Mouse (Mus musculus) forebrain, embryonic 15.5 days (tissue): ENCODE data around the gene Nans. TPM values are rescaled to one million over a fixed set of nuclear protein-coding genes. Genes with fewer than 3 reads are reported as not detected.

Experiments used
- ATAC-seq: fragments of 200-750 bp; cut with Nextera tagmentation; replicated peaks from 2 replicates; pipeline ENCODE4 v1.8.0; 2017; ENCODE audit warnings: mild to moderate bottlenecking, moderate TSS enrichment, moderate library complexity
- H3K27ac ChIP-seq: fragments of 300-500 bp; sonication (generic); replicated peaks from 2 replicates; pipeline ENCODE4 v1.5.1; 2015; ENCODE audit warnings: mild to moderate bottlenecking, inconsistent platforms
- H3K27me3 ChIP-seq: fragments of 300-500 bp; sonication (generic); 2 replicates; pipeline ENCODE4 v1.6.1; 2015; ENCODE audit warnings: inconsistent platforms
- H3K36me3 ChIP-seq: fragments of 300-500 bp; sonication (generic); 2 replicates; pipeline ENCODE4 v1.6.1; 2015; ENCODE audit warnings: mild to moderate bottlenecking, inconsistent platforms
- H3K4me1 ChIP-seq: fragments of 300-500 bp; sonication (generic); 2 replicates; pipeline ENCODE4 v1.6.1; 2015; ENCODE audit warnings: inconsistent platforms
- H3K4me2 ChIP-seq: fragments of 300-500 bp; sonication (generic); replicated peaks from 2 replicates; pipeline ENCODE4 v1.6.1; 2015; ENCODE audit warnings: mild to moderate bottlenecking, inconsistent platforms
- H3K4me3 ChIP-seq: fragments of 300-500 bp; sonication (generic); 2 replicates; pipeline ENCODE4 v1.5.1; 2015; ENCODE audit warnings: mild to moderate bottlenecking, inconsistent platforms
- H3K9ac ChIP-seq: fragments of 300-500 bp; sonication (generic); replicated peaks from 2 replicates; pipeline ENCODE4 v1.6.1; 2015; ENCODE audit warnings: mild to moderate bottlenecking, inconsistent platforms
- H3K9me3 ChIP-seq: fragments of 300-500 bp; sonication (generic); 2 replicates; pipeline ENCODE4 v1.6.1; 2016; ENCODE audit warnings: inconsistent platforms
- WGBS: fragments of 180-500 bp; shearing (Covaris S2); methylation state at CpG from one replicate; pipeline ENCODE4 v1.1.7; 2015; ENCODE audit warnings: mixed read lengths; 5-methylcytosine and 5-hydroxymethylcytosine counted together
- polyA plus RNA-seq: library from polyadenylated mRNA; unstranded; fragments of >200 nt; fragmentation: Nextera tagmentation; extraction: Ambion mirVana; gene quantifications from 2 replicates; pipeline ENCODE4 v1.2.1, GENCODE M21; 2015

Nans gene
- polyA plus RNA-seq, 1 experiment from 2014 or later = 78.5 TPM

- no peak overlapping the region for H3K9ac ChIP-seq
- no peak overlapping the region for H3K27ac ChIP-seq
- no peaks in the 10 kb centered on the region for H3K9me3 ChIP-seq
- no peaks in the 10 kb centered on the region for H3K27me3 ChIP-seq
- WGBS = 84% methylated on average over 10 of the region's 10 CpGs
- no peaks in the 10 kb centered on the region for H3K4me1 ChIP-seq
- no peak overlapping the region for H3K4me3 ChIP-seq
- H3K4me2 ChIP-seq = no peak overlapping the region
- no peak for ATAC-seq
- H3K36me3 ChIP-seq = no peaks in the 10 kb centered on the region
Measured at GRCm38 (mm10) chr4:46521457-46521856, 32.4 kb downstream of the Nans start.

GRCm38 (mm10) chr4:46523324-46523723 is 34.3 kb downstream of the Nans start:
- no peak overlapping the region for H3K9ac ChIP-seq
- H3K4me3 ChIP-seq = no peak overlapping the region
- no peak for ATAC-seq
- H3K36me3 ChIP-seq = no peaks in the 10 kb centered on the region
- H3K27me3 ChIP-seq = no peaks in the 10 kb centered on the region
- no peaks in the 10 kb centered on the region for H3K9me3 ChIP-seq
- 0 out of 2 replicates have a peak, but pooled peaks cover 4% of the 10 kb centered on the region for H3K4me1 ChIP-seq
- no peak overlapping the region for H3K27ac ChIP-seq
- WGBS = 86% methylated on average over 4 of the region's 4 CpGs
- H3K4me2 ChIP-seq = no peak overlapping the region

GRCm38 (mm10) chr4:46526226-46526625 is 37.2 kb downstream of the Nans start:
- H3K9ac ChIP-seq = no peak overlapping the region
- ATAC-seq = no peak
- no peak overlapping the region for H3K4me2 ChIP-seq
- no peaks in the 10 kb centered on the region for H3K9me3 ChIP-seq
- 88% methylated on average over 3 of the region's 3 CpGs for WGBS
- no peak overlapping the region for H3K4me3 ChIP-seq
- H3K27ac ChIP-seq = no peak overlapping the region
- 0 out of 2 replicates have a peak, but pooled peaks cover 4% of the 10 kb centered on the region for H3K4me1 ChIP-seq
- no peaks in the 10 kb centered on the region for H3K36me3 ChIP-seq
- no peaks in the 10 kb centered on the region for H3K27me3 ChIP-seq

GRCm38 (mm10) chr4:46526798-46527557 is 37.9 kb downstream of the Nans start:
- 36% methylated on average over 17 of the region's 17 CpGs for WGBS
- no peak overlapping the region; the same call in 1 of the 2 replicates for H3K9ac ChIP-seq
- peak overlapping the region; percentile 22 for H3K4me3 ChIP-seq

GRCm38 (mm10) chr4:46527558-46527926 is 38.5 kb downstream of the Nans start:
- H3K9ac ChIP-seq = no peak overlapping the region; the same call in 1 of the 2 replicates
- peak overlapping the region; percentile 34 for H3K4me2 ChIP-seq
- peak; percentile 66 for ATAC-seq
- H3K36me3 ChIP-seq = no peaks in the 10 kb centered on the region
- H3K27me3 ChIP-seq = 0 out of 2 replicates have a peak, but pooled peaks cover 6% of the 10 kb centered on the region
- 0 out of 2 replicates have a peak, but pooled peaks cover 4% of the 10 kb centered on the region for H3K4me1 ChIP-seq
- no peaks in the 10 kb centered on the region for H3K9me3 ChIP-seq
- H3K27ac ChIP-seq = no peak overlapping the region
- peak overlapping the region; percentile 22 for H3K4me3 ChIP-seq
- 6% methylated on average over 7 of the region's 7 CpGs for WGBS

More at GRCm38 (mm10) chr4:46526798-46527557, 37.9 kb downstream of the Nans start:
- Histone ChIP-seq H3K27me3 (0 out of 2 replicates have a peak, but pooled peaks cover 4% of the 10 kb centered on the region), H3K9me3 (no peaks in the 10 kb centered on the region), H3K36me3 (no peaks in the 10 kb centered on the region), H3K27ac (no peak overlapping the region), H3K4me2 (peak overlapping the region; percentile 34), H3K4me1 (0 out of 2 replicates have a peak, but pooled peaks cover 4% of the 10 kb centered on the region)
- ATAC-seq = peak; percentile 51; the same call in 1 of the 2 replicates

- WGBS = 59% methylated on average over 7 of the region's 7 CpGs
- peaks cover 6% of the 10 kb centered on the region; the same call in 1 of the 2 replicates for H3K4me1 ChIP-seq
- H3K36me3 ChIP-seq = no peaks in the 10 kb centered on the region
- H3K4me3 ChIP-seq = no peak overlapping the region
- peaks cover 26% of the 10 kb centered on the region for H3K27me3 ChIP-seq
- no peak for ATAC-seq
- no peaks in the 10 kb centered on the region for H3K9me3 ChIP-seq
- H3K9ac ChIP-seq = no peak overlapping the region
- H3K27ac ChIP-seq = no peak overlapping the region
- H3K4me2 ChIP-seq = no peak overlapping the region
Measured at GRCm38 (mm10) chr4:46529722-46530121, 40.7 kb downstream of the Nans start.

- peaks cover 49% of the 10 kb centered on the region for H3K27me3 ChIP-seq
- no peak overlapping the region for H3K27ac ChIP-seq
- 84% methylated on average over 2 of the region's 2 CpGs for WGBS
- H3K4me1 ChIP-seq = peaks cover 9% of the 10 kb centered on the region
- H3K4me3 ChIP-seq = no peak overlapping the region
- H3K36me3 ChIP-seq = no peaks in the 10 kb centered on the region
- H3K9ac ChIP-seq = no peak overlapping the region
- no peak for ATAC-seq
- no peak overlapping the region for H3K4me2 ChIP-seq
- no peaks in the 10 kb centered on the region for H3K9me3 ChIP-seq
Measured at GRCm38 (mm10) chr4:46532511-46532910, 43.5 kb downstream of the Nans start.

GRCm38 (mm10) chr4:46532926-46533325 is 43.9 kb downstream of the Nans start:
- no peak overlapping the region for H3K4me3 ChIP-seq
- H3K4me1 ChIP-seq = peaks cover 9% of the 10 kb centered on the region
- H3K4me2 ChIP-seq = no peak overlapping the region
- ATAC-seq = no peak
- H3K9me3 ChIP-seq = no peaks in the 10 kb centered on the region
- H3K36me3 ChIP-seq = no peaks in the 10 kb centered on the region
- H3K27me3 ChIP-seq = peaks cover 49% of the 10 kb centered on the region
- H3K9ac ChIP-seq = no peak overlapping the region
- WGBS = 63% methylated on average over 7 of the region's 7 CpGs
- no peak overlapping the region for H3K27ac ChIP-seq

GRCm38 (mm10) chr4:46533934-46534720 is 45.1 kb downstream of the Nans start:
- Histone ChIP-seq H3K27me3 (peaks cover 49% of the 10 kb centered on the region), H3K36me3 (no peaks in the 10 kb centered on the region), H3K4me3 (peak overlapping the region; percentile 24), H3K9ac (no peak overlapping the region), H3K4me2 (peak overlapping the region; percentile 34), H3K27ac (no peak overlapping the region), H3K9me3 (no peaks in the 10 kb centered on the region), H3K4me1 (peaks cover 9% of the 10 kb centered on the region)
- no peak for ATAC-seq
- WGBS = 13% methylated on average over 28 of the region's 29 CpGs

- peaks cover 49% of the 10 kb centered on the region for H3K27me3 ChIP-seq
- H3K4me2 ChIP-seq = peak overlapping the region; percentile 54
- H3K9me3 ChIP-seq = no peaks in the 10 kb centered on the region
- no peak overlapping the region for H3K27ac ChIP-seq
- peaks cover 9% of the 10 kb centered on the region for H3K4me1 ChIP-seq
- no peaks in the 10 kb centered on the region for H3K36me3 ChIP-seq
- WGBS = 10% methylated on average over 16 of the region's 16 CpGs
- H3K9ac ChIP-seq = no peak overlapping the region; the same call in 1 of the 2 replicates
- H3K4me3 ChIP-seq = peak overlapping the region; percentile 41
- no peak for ATAC-seq
Measured at GRCm38 (mm10) chr4:46535094-46535830, 46.2 kb downstream of the Nans start.

- Histone ChIP-seq H3K27me3 (peaks cover 49% of the 10 kb centered on the region), H3K9me3 (no peaks in the 10 kb centered on the region), H3K36me3 (no peaks in the 10 kb centered on the region), H3K9ac (no peak within 1 kb of the TSS; the same call in 1 of the 2 replicates), H3K4me1 (peaks cover 9% of the 10 kb centered on the region), H3K27ac (no peak within 1 kb of the TSS), H3K4me3 (peak within 1 kb of the TSS; percentile 41), H3K4me2 (peak within 1 kb of the TSS; percentile 54)
- ATAC-seq = 0 out of 2 replicates have a peak, but pooled peaks have one; percentile 63
- 2% methylated on average over 46 of the region's 46 CpGs for WGBS
Measured at GRCm38 (mm10) chr4:46535840-46536361, 46.9 kb downstream of the Nans start, which contains the start of gene Trim14. Gene Trim14 (minus strand): TSS chr4:46536141.
